Mouse (Mus musculus): ENCODE measurements around the gene Ano6.

Ano6 gene

GRCm38 (mm10) chr15:95767825-95768224 lies 22.8 kb upstream of the Ano6 start:
- DNase-seq (ENCODE audit: low read depth, low spot score): peak; percentile 68

- DNase-seq (ENCODE audit: low read depth, low spot score): no peak
These were observed 21.9 kb upstream of the Ano6 start for GRCm38 (mm10) chr15:95768703-95769102.

- no peak for DNase-seq (ENCODE audit: low read depth, low spot score)
These were observed 21.1 kb upstream of the Ano6 start for GRCm38 (mm10) chr15:95769576-95769975.

- no peak for DNase-seq (ENCODE audit: low read depth, low spot score)
These were observed 20.3 kb upstream of the Ano6 start for GRCm38 (mm10) chr15:95770307-95770706.

GRCm38 (mm10) chr15:95772374-95772773 lies 18.3 kb upstream of the Ano6 start:
- DNase-seq (ENCODE audit: low read depth, low spot score): peak; percentile 47

GRCm38 (mm10) chr15:95772861-95773836 lies 17.5 kb upstream of the Ano6 start:
- DNase-seq (ENCODE audit: low read depth, low spot score): peak; percentile 77

- no peak for DNase-seq (ENCODE audit: low read depth, low spot score)
These were observed 16.4 kb upstream of the Ano6 start for GRCm38 (mm10) chr15:95774197-95774596.

- DNase-seq (ENCODE audit: low read depth, low spot score): no peak
These were observed 15.8 kb upstream of the Ano6 start for GRCm38 (mm10) chr15:95774674-95775414.

GRCm38 (mm10) chr15:95777743-95778142 lies 12.9 kb upstream of the Ano6 start:
- no peak for DNase-seq (ENCODE audit: low read depth, low spot score)

GRCm38 (mm10) chr15:95778710-95779109 lies 11.9 kb upstream of the Ano6 start:
- no peak for DNase-seq (ENCODE audit: low read depth, low spot score)

- no peak for DNase-seq (ENCODE audit: low read depth, low spot score)
These were observed 4.0 kb upstream of the Ano6 start for GRCm38 (mm10) chr15:95786624-95787023.

- DNase-seq (ENCODE audit: low read depth, low spot score): peak; percentile 70
These were observed 3.1 kb upstream of the Ano6 start for GRCm38 (mm10) chr15:95787578-95787977.

GRCm38 (mm10) chr15:95789562-95790528 lies 798 bp upstream of the Ano6 start:
- peak; percentile 76 for DNase-seq (ENCODE audit: low read depth, low spot score)

- peak; percentile 92 for DNase-seq (ENCODE audit: low read depth, low spot score)
These were observed 623 bp downstream of the Ano6 start for GRCm38 (mm10) chr15:95791141-95791791.

- no peak for DNase-seq (ENCODE audit: low read depth, low spot score)
These were observed 1.2 kb downstream of the Ano6 start for GRCm38 (mm10) chr15:95791855-95792254.

- peak; percentile 54 for DNase-seq (ENCODE audit: low read depth, low spot score)
These were observed 1.9 kb downstream of the Ano6 start for GRCm38 (mm10) chr15:95792261-95793260.

GRCm38 (mm10) chr15:95793748-95794491 lies 3.3 kb downstream of the Ano6 start:
- DNase-seq (ENCODE audit: low read depth, low spot score): peak; percentile 55

GRCm38 (mm10) chr15:95794611-95795565 lies 4.2 kb downstream of the Ano6 start:
- DNase-seq (ENCODE audit: low read depth, low spot score): no peak
